Mouse (Mus musculus): ENCODE results near the gene Dnmt3l. TPM values are rescaled to one million over a fixed set of nuclear protein-coding genes. Genes with fewer than 3 reads are reported as not detected.

The Dnmt3l gene
- total and polyA plus RNA-seq, 2 experiments from 2014 or later, result not detected

GRCm38 (mm10) chr10:78084073-78084472, 42.3 kb downstream of the Dnmt3l start:
- ATAC-seq (ENCODE audit: low FRiP score), result no peak
- H3K4me2 ChIP-seq (ENCODE audit: low read depth, low read length, poor library complexity, severe bottlenecking), result no peak overlapping the region
- H3K9me3 ChIP-seq (ENCODE audit: low read length), result no peaks in the 10 kb centered on the region
- no peaks in the 10 kb centered on the region for H3K4me1 ChIP-seq (ENCODE audit: insufficient read depth, low read length)
- H3K9ac ChIP-seq (replicated peaks; ENCODE audit: low read length, poor library complexity, severe bottlenecking), result no peak overlapping the region
- H3K27ac ChIP-seq (ENCODE audit: low read depth, low read length), result no peak overlapping the region
- H3K4me3 ChIP-seq (ENCODE audit: low read depth, low read length), result no peak overlapping the region
- no peaks in the 10 kb centered on the region for H3K36me3 ChIP-seq (ENCODE audit: insufficient read depth, low read length)
- no peaks in the 10 kb centered on the region for H3K27me3 ChIP-seq (ENCODE audit: insufficient read depth, low read length)
- WGBS, result 84% methylated on average over 1 of the region's 1 CpGs
- no peak for TF ChIP-seq CTCF (IDR thresholded peaks at IDR 0.05)
- DNase-seq (ENCODE audit: low spot score), result no peak

DNA sequence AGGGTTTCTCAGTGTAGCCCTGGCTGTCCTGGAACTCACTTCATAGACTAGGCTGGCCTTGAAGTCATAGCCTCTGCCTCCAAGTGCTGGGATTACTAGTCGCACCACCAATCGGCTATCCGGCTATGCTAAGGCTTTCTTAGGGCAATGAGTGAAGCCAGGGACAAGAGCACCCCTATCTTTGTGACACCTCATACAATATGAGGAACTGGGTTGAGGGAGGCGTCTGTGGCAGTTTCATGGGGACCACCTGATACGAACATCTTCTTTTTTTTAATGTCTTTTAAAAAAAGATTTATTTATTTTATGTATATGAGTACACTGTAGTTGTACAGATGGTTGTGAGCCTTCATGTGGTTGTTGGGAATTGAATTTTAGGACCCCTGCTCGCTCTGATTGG, 44.0 kb downstream of the Dnmt3l start:
- no peaks in the 10 kb centered on the region for H3K4me1 ChIP-seq (ENCODE audit: insufficient read depth, low read length)
- no peak for ATAC-seq (ENCODE audit: low FRiP score)

DNA sequence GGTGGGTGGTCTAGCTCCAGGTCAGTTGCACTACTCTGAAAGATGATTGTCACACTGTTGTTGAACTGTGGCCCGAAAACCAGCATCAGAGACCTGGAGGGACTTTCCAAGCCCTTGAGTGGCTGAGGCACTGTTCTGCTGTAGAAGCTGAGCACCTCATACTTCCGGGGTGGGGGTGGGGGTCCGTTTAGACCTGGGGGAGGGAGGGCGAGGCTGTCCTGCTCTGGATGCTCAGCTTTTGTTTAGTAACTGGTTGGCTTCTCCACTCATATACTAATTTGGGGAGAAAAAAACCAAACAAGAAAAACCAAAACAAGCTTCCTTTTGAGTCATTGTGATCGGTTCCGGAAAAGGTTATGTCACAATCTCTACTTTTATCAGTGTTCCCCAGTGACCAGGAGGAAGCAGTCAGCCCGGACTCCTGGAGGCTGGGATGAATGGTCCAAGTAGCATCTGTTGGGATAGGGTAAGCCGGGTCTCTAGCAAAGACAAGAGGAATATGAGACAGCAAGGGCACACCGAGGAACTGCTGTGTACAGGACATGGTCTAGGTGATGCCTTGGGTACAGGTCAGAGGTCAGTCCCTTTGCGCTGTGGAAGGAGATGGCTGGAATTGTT, 44.8 kb downstream of the Dnmt3l start:
- WGBS, result 82% methylated on average over 10 of the region's 10 CpGs
- no peaks in the 10 kb centered on the region for H3K36me3 ChIP-seq (ENCODE audit: insufficient read depth, low read length)
- no peak overlapping the region for H3K4me3 ChIP-seq (ENCODE audit: low read depth, low read length)
- DNase-seq (ENCODE audit: low spot score), result no peak
- H3K4me2 ChIP-seq (ENCODE audit: low read depth, low read length, poor library complexity, severe bottlenecking), result no peak overlapping the region
- no peak overlapping the region for H3K27ac ChIP-seq (ENCODE audit: low read depth, low read length)
- H3K9me3 ChIP-seq (ENCODE audit: low read length), result no peaks in the 10 kb centered on the region
- ATAC-seq (ENCODE audit: low FRiP score), result no peak
- H3K9ac ChIP-seq (replicated peaks; ENCODE audit: low read length, poor library complexity, severe bottlenecking), result no peak overlapping the region
- no peaks in the 10 kb centered on the region for H3K4me1 ChIP-seq (ENCODE audit: insufficient read depth, low read length)
- no peaks in the 10 kb centered on the region for H3K27me3 ChIP-seq (ENCODE audit: insufficient read depth, low read length)
- TF ChIP-seq CTCF (IDR thresholded peaks at IDR 0.05), result no peak

More for the DNA sequence above, 44.0 kb downstream of the Dnmt3l start:
- DNase-seq (ENCODE audit: low spot score), result no peak
- Histone ChIP-seq H3K27me3 (ENCODE audit: insufficient read depth, low read length) (no peaks in the 10 kb centered on the region), H3K27ac (ENCODE audit: low read depth, low read length) (no peak overlapping the region), H3K9ac (replicated peaks; ENCODE audit: low read length, poor library complexity, severe bottlenecking) (no peak overlapping the region), H3K4me2 (ENCODE audit: low read depth, low read length, poor library complexity, severe bottlenecking) (no peak overlapping the region), H3K36me3 (ENCODE audit: insufficient read depth, low read length) (no peaks in the 10 kb centered on the region), H3K9me3 (ENCODE audit: low read length) (no peaks in the 10 kb centered on the region), H3K4me3 (ENCODE audit: low read depth, low read length) (no peak overlapping the region)
- TF ChIP-seq CTCF (IDR thresholded peaks at IDR 0.05), result no peak
- WGBS, result 94% methylated on average over 6 of the region's 6 CpGs

- Histone ChIP-seq H3K9me3 (ENCODE audit: low read length) (no peaks in the 10 kb centered on the region), H3K4me2 (ENCODE audit: low read depth, low read length, poor library complexity, severe bottlenecking) (no peak overlapping the region), H3K4me3 (ENCODE audit: low read depth, low read length) (no peak overlapping the region), H3K36me3 (ENCODE audit: insufficient read depth, low read length) (no peaks in the 10 kb centered on the region), H3K27me3 (ENCODE audit: insufficient read depth, low read length) (no peaks in the 10 kb centered on the region), H3K9ac (replicated peaks; ENCODE audit: low read length, poor library complexity, severe bottlenecking) (no peak overlapping the region), H3K27ac (ENCODE audit: low read depth, low read length) (no peak overlapping the region), H3K4me1 (ENCODE audit: insufficient read depth, low read length) (no peaks in the 10 kb centered on the region)
- WGBS, result 79% methylated on average over 5 of the region's 6 CpGs
- TF ChIP-seq CTCF (IDR thresholded peaks at IDR 0.05), result no peak
- DNase-seq (ENCODE audit: low spot score), result no peak
- ATAC-seq (ENCODE audit: low FRiP score), result no peak
Measured at GRCm38 (mm10) chr10:78087101-78087511, 45.4 kb downstream of the Dnmt3l start.

DNA sequence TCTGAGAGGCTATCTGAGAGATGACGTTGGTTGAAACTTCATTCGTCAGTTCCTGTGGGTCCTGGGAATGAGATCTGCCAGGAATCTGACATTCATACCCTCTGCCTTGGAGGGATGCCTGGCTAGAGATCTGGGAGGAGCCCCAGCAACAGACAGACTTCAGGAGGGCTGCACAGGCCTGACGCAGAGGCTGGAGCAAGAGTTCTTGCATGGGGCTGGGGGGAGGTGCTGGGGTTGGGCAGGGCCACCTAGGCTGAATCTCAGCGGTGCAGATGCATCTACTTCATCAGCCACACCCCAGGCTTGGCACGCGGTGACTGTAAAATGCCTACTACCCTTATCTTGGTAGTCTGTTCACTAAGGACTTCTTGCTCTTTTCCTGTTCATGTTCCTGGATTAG, 48.5 kb downstream of the Dnmt3l start:
- no peak overlapping the region for H3K4me3 ChIP-seq (ENCODE audit: low read depth, low read length)
- no peak overlapping the region for H3K27ac ChIP-seq (ENCODE audit: low read depth, low read length)
- DNase-seq (ENCODE audit: low spot score), result no peak
- no peaks in the 10 kb centered on the region for H3K36me3 ChIP-seq (ENCODE audit: insufficient read depth, low read length)
- no peaks in the 10 kb centered on the region for H3K27me3 ChIP-seq (ENCODE audit: insufficient read depth, low read length)
- no peak for ATAC-seq (ENCODE audit: low FRiP score)
- no peak overlapping the region for H3K9ac ChIP-seq (replicated peaks; ENCODE audit: low read length, poor library complexity, severe bottlenecking)
- H3K4me2 ChIP-seq (ENCODE audit: low read depth, low read length, poor library complexity, severe bottlenecking), result no peak overlapping the region
- H3K4me1 ChIP-seq (ENCODE audit: insufficient read depth, low read length), result no peaks in the 10 kb centered on the region
- no peak for TF ChIP-seq CTCF (IDR thresholded peaks at IDR 0.05)
- 68% methylated on average over 6 of the region's 6 CpGs for WGBS
- H3K9me3 ChIP-seq (ENCODE audit: low read length), result no peaks in the 10 kb centered on the region

DNA sequence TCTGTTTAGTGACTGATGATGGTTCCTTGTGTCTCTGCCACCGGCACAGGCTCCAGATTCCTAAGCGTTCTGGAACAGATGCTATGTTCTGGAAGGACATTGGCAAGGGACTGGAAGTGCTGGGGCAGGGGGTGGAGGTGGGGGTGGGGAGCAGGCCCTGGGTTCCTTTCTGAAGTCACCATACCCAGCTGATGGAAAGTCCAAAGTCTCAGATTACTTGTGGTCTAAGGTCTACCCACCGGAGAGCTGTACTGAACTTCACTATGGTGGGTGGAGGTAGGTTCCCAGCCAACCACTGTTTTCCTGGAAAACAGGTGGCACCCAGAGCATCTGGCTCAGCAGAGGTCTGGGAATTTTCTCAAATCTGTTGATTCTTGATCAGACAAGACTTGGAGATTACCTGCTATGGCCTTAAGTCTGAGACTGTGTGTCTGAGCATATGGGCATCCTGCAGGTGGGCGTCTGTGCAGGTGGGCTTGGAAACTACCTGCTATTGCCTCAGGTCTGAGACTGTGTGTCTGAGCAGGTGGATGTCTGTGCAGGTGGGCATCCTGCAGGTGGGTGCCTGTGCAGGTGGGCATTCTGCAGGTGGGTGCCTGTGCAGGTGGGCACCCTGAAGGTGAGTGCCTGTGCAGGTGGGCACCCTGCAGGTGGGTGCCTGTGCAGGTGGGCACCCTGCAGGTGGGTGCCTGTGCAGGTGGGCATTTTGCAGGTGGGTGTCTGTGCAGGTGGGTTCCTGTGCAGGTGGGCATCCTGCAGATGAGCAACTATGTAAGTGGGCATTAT, 49.2 kb downstream of the Dnmt3l start:
- Histone ChIP-seq H3K36me3 (ENCODE audit: insufficient read depth, low read length) (no peaks in the 10 kb centered on the region), H3K4me1 (ENCODE audit: insufficient read depth, low read length) (no peaks in the 10 kb centered on the region), H3K9ac (replicated peaks; ENCODE audit: low read length, poor library complexity, severe bottlenecking) (no peak overlapping the region), H3K4me2 (ENCODE audit: low read depth, low read length, poor library complexity, severe bottlenecking) (no peak overlapping the region), H3K27me3 (ENCODE audit: insufficient read depth, low read length) (no peaks in the 10 kb centered on the region), H3K9me3 (ENCODE audit: low read length) (no peaks in the 10 kb centered on the region), H3K27ac (ENCODE audit: low read depth, low read length) (no peak overlapping the region), H3K4me3 (ENCODE audit: low read depth, low read length) (no peak overlapping the region)
- no peak for TF ChIP-seq CTCF (IDR thresholded peaks at IDR 0.05)
- WGBS, result 91% methylated on average over 4 of the region's 4 CpGs
- DNase-seq (ENCODE audit: low spot score), result no peak
- no peak for ATAC-seq (ENCODE audit: low FRiP score)
